9 mouse cellular contexts compared by ENCODE assay signal in genomic region chr4:32981617-32982016, GRCm38 (mm10). TPM values are rescaled to one million over a fixed set of nuclear protein-coding genes. Genes with fewer than 3 reads are reported as not detected.
DNase-seq lines count a peak whose midpoint lies in the region; ATAC-seq lines count a peak whose summit lies in the region.
"Had no signal": no experiment of that assay in that cellular context is flagged by ENCODE, and none has a peak within 500 bp of the region (broad histone marks: within the 10 kb centered on the region; RNA-seq: fewer than 3 reads in every experiment).

No protein-coding gene starts in this region.

- DNase-seq in forebrain, embryonic 11.5 days (ENCODE audit: low spot score), result no peak
- peak; percentile 16 for DNase-seq in heart, adult 8-10 months (ENCODE audit: low spot score)
- no peak for DNase-seq in cerebellum, postnatal 4 days (ENCODE audit: low spot score in 2 of 2)
- no peak for DNase-seq in retina, embryonic 14.5 days (ENCODE audit: low spot score)
- DNase-seq in adrenal gland, postnatal 10 days, result no peak

- no peaks in the 10 kb centered on the region; the same call in 1 of the 2 replicates for H3K27me3 ChIP-seq in forebrain, embryonic 13.5 days
- H3K27me3 ChIP-seq in forebrain, embryonic 11.5 days (ENCODE audit: control insufficient read depth, insufficient read depth, low read length), result no peaks in the 10 kb centered on the region; the same call in 1 of the 2 replicates
- no peaks in the 10 kb centered on the region; the same call in 1 of the 2 replicates for H3K27me3 ChIP-seq in intestine, embryonic 15.5 days (replicated peaks)
- 0 out of 2 replicates have a peak, but pooled peaks cover 5% of the 10 kb centered on the region for H3K27me3 ChIP-seq in midbrain, embryonic 13.5 days

- H3K36me3 ChIP-seq in forebrain, embryonic 13.5 days (ENCODE audit: poor library complexity, severe bottlenecking), result no peaks in the 10 kb centered on the region
- H3K36me3 ChIP-seq in forebrain, embryonic 11.5 days (ENCODE audit: control insufficient read depth, insufficient read depth, low read length), result no peaks in the 10 kb centered on the region
- no peaks in the 10 kb centered on the region for H3K36me3 ChIP-seq in intestine, embryonic 15.5 days
- H3K36me3 ChIP-seq in midbrain, embryonic 13.5 days, result no peaks in the 10 kb centered on the region

- H3K9ac ChIP-seq in forebrain, embryonic 13.5 days, result no peak overlapping the region
- H3K9ac ChIP-seq in forebrain, embryonic 11.5 days (ENCODE audit: low read length), result no peak overlapping the region
- H3K9ac ChIP-seq in intestine, embryonic 15.5 days, result no peak overlapping the region
- no peak overlapping the region for H3K9ac ChIP-seq in midbrain, embryonic 13.5 days (replicated peaks)

- H3K27ac ChIP-seq in forebrain, embryonic 13.5 days, result no peak overlapping the region
- no peak overlapping the region for H3K27ac ChIP-seq in forebrain, embryonic 11.5 days (ENCODE audit: low read depth, low read length)
- peak overlapping the region; percentile 66; the same call in 1 of the 2 replicates for H3K27ac ChIP-seq in intestine, embryonic 15.5 days
- no peak overlapping the region for H3K27ac ChIP-seq in midbrain, embryonic 13.5 days

- H3K4me1 ChIP-seq in forebrain, embryonic 13.5 days, result peaks cover 32% of the 10 kb centered on the region
- peaks cover 15% of the 10 kb centered on the region for H3K4me1 ChIP-seq in forebrain, embryonic 11.5 days (replicated peaks; ENCODE audit: control insufficient read depth, insufficient read depth, low read length)
- peaks cover 16% of the 10 kb centered on the region for H3K4me1 ChIP-seq in intestine, embryonic 15.5 days (replicated peaks)
- H3K4me1 ChIP-seq in midbrain, embryonic 13.5 days (replicated peaks), result peaks cover 39% of the 10 kb centered on the region

- peak overlapping the region; percentile 93 for H3K4me2 ChIP-seq in forebrain, embryonic 13.5 days
- H3K4me2 ChIP-seq in forebrain, embryonic 11.5 days (ENCODE audit: low read depth, low read length, severe bottlenecking), result no peak overlapping the region
- peak overlapping the region; percentile 99 for H3K4me2 ChIP-seq in intestine, embryonic 15.5 days (replicated peaks)
- H3K4me2 ChIP-seq in midbrain, embryonic 13.5 days (replicated peaks), result peak overlapping the region; percentile 86; the same call in 1 of the 2 replicates

- WGBS in forebrain, embryonic 13.5 days, result 25% methylated on average over 5 of the region's 5 CpGs
- 26% methylated on average over 5 of the region's 5 CpGs for WGBS in forebrain, embryonic 11.5 days
- WGBS in intestine, embryonic 15.5 days, result 23% methylated on average over 5 of the region's 5 CpGs
- WGBS in midbrain, embryonic 13.5 days, result 23% methylated on average over 5 of the region's 5 CpGs

- no peaks in the 10 kb centered on the region for H3K9me3 ChIP-seq in forebrain, embryonic 13.5 days (replicated peaks)
- H3K9me3 ChIP-seq in forebrain, embryonic 11.5 days (ENCODE audit: control insufficient read depth, low read length), result no peaks in the 10 kb centered on the region
- no peaks in the 10 kb centered on the region for H3K9me3 ChIP-seq in intestine, embryonic 15.5 days
- H3K9me3 ChIP-seq in midbrain, embryonic 13.5 days, result no peaks in the 10 kb centered on the region

- ATAC-seq in forebrain, embryonic 13.5 days, result no peak
- ATAC-seq in forebrain, embryonic 11.5 days (replicated peaks; ENCODE audit: low FRiP score), result no peak
- ATAC-seq in intestine, embryonic 15.5 days, result peak; percentile 56
- no peak for ATAC-seq in midbrain, embryonic 13.5 days

- peak overlapping the region; percentile 86; the same call in 1 of the 2 replicates for H3K4me3 ChIP-seq in forebrain, embryonic 13.5 days
- no peak overlapping the region for H3K4me3 ChIP-seq in forebrain, embryonic 11.5 days (ENCODE audit: low read depth, low read length)
- H3K4me3 ChIP-seq in intestine, embryonic 15.5 days (replicated peaks), result no peak overlapping the region
- H3K4me3 ChIP-seq in midbrain, embryonic 13.5 days (replicated peaks), result no peak overlapping the region

RNA-seq across cellular contexts. Expression of gene Rragd, which starts 1.2 kb away (rescaled TPM):
- polyA plus RNA-seq in forebrain, embryonic 13.5 days (2015; fragmentation: Nextera tagmentation; extraction: Ambion mirVana), result 22.7 and 23.9 TPM in 2 replicates
- polyA plus RNA-seq in forebrain, embryonic 11.5 days (2014; fragmentation: Nextera tagmentation; extraction: Ambion mirVana), result 28.2 and 30.2 TPM in 2 replicates
- 100 to 1,000 TPM in 3 of 4 experiments, 10 to 100 TPM in 1; 92.6 to 118 (median 111) TPM for total RNA-seq in heart, adult 8-10 months (2022)
- polyA plus RNA-seq in intestine, embryonic 15.5 days (2015; fragmentation: Nextera tagmentation; extraction: Ambion mirVana), result 23.4 and 24.3 TPM in 2 replicates
- polyA plus RNA-seq in midbrain, embryonic 13.5 days (2015; fragmentation: Nextera tagmentation; extraction: Ambion mirVana), result 32.2 and 32.3 TPM in 2 replicates
- total RNA-seq in adrenal gland, postnatal 10 days (2021), result 10 to 100 TPM in 1 of 2 experiments, 1 to 10 TPM in 1; 7.4 to 11.0 TPM
- total RNA-seq: granulocyte monocyte progenitor cell, adult 5-6 weeks had no signal

RNA-seq across cellular contexts. Expression of gene Ankrd6, which starts 31.0 kb away (rescaled TPM):
- polyA plus RNA-seq in forebrain, embryonic 13.5 days (2015; fragmentation: Nextera tagmentation; extraction: Ambion mirVana), result 25.4 and 27.5 TPM in 2 replicates
- 16.2 and 16.8 TPM in 2 replicates for polyA plus RNA-seq in forebrain, embryonic 11.5 days (2014; fragmentation: Nextera tagmentation; extraction: Ambion mirVana)
- total RNA-seq in heart, adult 8-10 months (2022), result 1 to 10 TPM; 4.0 to 6.2 (median 5.1) TPM
- 4.0 and 4.1 TPM in 2 replicates for polyA plus RNA-seq in intestine, embryonic 15.5 days (2015; fragmentation: Nextera tagmentation; extraction: Ambion mirVana)
- 30.4 and 32.2 TPM in 2 replicates for polyA plus RNA-seq in midbrain, embryonic 13.5 days (2015; fragmentation: Nextera tagmentation; extraction: Ambion mirVana)
- 1 to 10 TPM; 4.8 to 5.4 TPM for total RNA-seq in adrenal gland, postnatal 10 days (2021)

RNA-seq across cellular contexts. Expression of gene Ube2j1, which starts 49.6 kb away (rescaled TPM):
- 46.5 and 47.2 TPM in 2 replicates for polyA plus RNA-seq in forebrain, embryonic 13.5 days (2015; fragmentation: Nextera tagmentation; extraction: Ambion mirVana)
- 54.6 and 57.7 TPM in 2 replicates for polyA plus RNA-seq in forebrain, embryonic 11.5 days (2014; fragmentation: Nextera tagmentation; extraction: Ambion mirVana)
- total RNA-seq in heart, adult 8-10 months (2022), result 10 to 100 TPM; 35.4 to 40.8 (median 39.8) TPM
- 41.9 and 46.4 TPM in 2 replicates for polyA plus RNA-seq in intestine, embryonic 15.5 days (2015; fragmentation: Nextera tagmentation; extraction: Ambion mirVana)
- polyA plus RNA-seq in midbrain, embryonic 13.5 days (2015; fragmentation: Nextera tagmentation; extraction: Ambion mirVana), result 49.0 and 51.1 TPM in 2 replicates
- 10 to 100 TPM; 64.9 to 77.5 TPM for total RNA-seq in adrenal gland, postnatal 10 days (2021)
